Mouse (Mus musculus) cortical plate, adult 2 months (tissue): Measurements from ENCODE around the gene Copz2.

Source experiments
- CTCF ChIP-seq: fragments of 200-500 bp; IDR thresholded peaks from 2 replicates; pipeline ENCODE4 v1.5.1; 2011; ENCODE audit warnings: mild to moderate bottlenecking, control low read depth, low read length; ENCODE audit not compliant: insufficient read depth; ENCODE audit errors: extremely low read depth
- POLR2A ChIP-seq: fragments of 200-500 bp; IDR thresholded peaks from 2 replicates; pipeline ENCODE4 v1.6.1; 2011; ENCODE audit warnings: mild to moderate bottlenecking, low read length, control low read depth; ENCODE audit not compliant: insufficient read depth; ENCODE audit errors: extremely low read depth

- TF ChIP-seq POLR2A (no peak), CTCF (no peak)
These were observed 27.4 kb downstream of the Copz2 start for GRCm38 (mm10) chr11:96877071-96877470.
